Mouse (Mus musculus) lung, postnatal 36 days (tissue): Measurements from ENCODE around the gene Vmn1r185.
"Not testable (repeated sequence)": the region's sequence is repeated elsewhere in the genome, so short reads cannot be mapped to it uniquely, and the experiment has no call there.

Source experiments
- DNase-seq: peaks from one replicate; pipeline ENCODE4 v3.0.0; 2022; ENCODE audit warnings: mixed read lengths

The Vmn1r185 gene

GRCm38 (mm10) chr7:26618364-26618763, at the start of gene Vmn1r185:
Gene Vmn1r185 (minus strand): TSS chr7:26618464.
- not testable (repeated sequence) for DNase-seq

- DNase-seq, result not testable (repeated sequence)
Observed at GRCm38 (mm10) chr7:26667466-26667865, 49.2 kb upstream of the Vmn1r185 start.

GRCm38 (mm10) chr7:26666011-26666410, 47.7 kb upstream of the Vmn1r185 start:
- DNase-seq, result no peak

DNA sequence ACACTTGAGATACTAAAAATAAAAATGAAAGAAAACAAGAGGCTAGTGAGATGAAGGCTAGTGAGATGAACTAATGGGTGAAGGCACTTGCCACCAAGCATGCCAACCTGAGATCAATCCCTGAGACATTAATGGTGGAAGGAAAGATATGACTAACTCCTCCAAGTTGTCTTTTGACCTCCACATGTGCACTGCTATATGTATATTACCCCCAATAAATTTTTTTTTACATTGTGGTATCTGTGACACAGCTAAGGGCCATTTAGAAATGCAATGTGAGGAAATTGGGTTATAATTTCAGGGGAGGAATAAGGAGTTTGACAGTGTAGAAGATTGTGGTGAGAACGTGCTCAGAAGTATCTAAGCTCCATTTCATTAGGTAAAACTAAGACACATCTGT, 28.5 kb downstream of the Vmn1r185 start:
- DNase-seq, result no peak

- DNase-seq, result no peak
Observed at GRCm38 (mm10) chr7:26589077-26589476, 29.2 kb downstream of the Vmn1r185 start.
